Mouse (Mus musculus) bone marrow macrophage, adult 2 months (primary cell): ENCODE results near the gene As3mt. TPM values are rescaled to one million over a fixed set of nuclear protein-coding genes. Genes with fewer than 3 reads are reported as not detected.

Source experiments
- H3K27ac ChIP-seq: 2 replicates; pipeline ENCODE4 v1.5.1; 2012; ENCODE audit warnings: low read depth, low read length; ENCODE audit not compliant: insufficient read depth
- H3K4me1 ChIP-seq: 2 replicates; pipeline ENCODE4 v1.6.1; 2012; ENCODE audit warnings: low read length; ENCODE audit not compliant: control insufficient read depth, insufficient read depth
- H3K4me3 ChIP-seq: 2 replicates; pipeline ENCODE4 v1.5.1; 2012; ENCODE audit warnings: mild to moderate bottlenecking, low read length, moderate library complexity; ENCODE audit not compliant: insufficient read depth
- CTCF ChIP-seq: IDR thresholded peaks from 2 replicates; pipeline ENCODE4 v1.5.1; 2012; ENCODE audit warnings: low read depth, mild to moderate bottlenecking, low read length, moderate library complexity
- POLR2A ChIP-seq: IDR thresholded peaks from 2 replicates; pipeline ENCODE4 v1.6.1; 2012; ENCODE audit warnings: mild to moderate bottlenecking, low read depth, low read length, borderline replicate concordance
- polyA plus RNA-seq: library from polyadenylated mRNA; stranded (reverse); fragments of >200 nt; gene quantifications from 2 replicates; pipeline ENCODE4 v1.2.4, GENCODE M21; 2012; ENCODE audit not compliant: missing spikeins, insufficient read depth, insufficient read length

As3mt gene
- polyA plus RNA-seq, 1 experiment: 10.7 TPM

GRCm38 (mm10) chr19:46762291-46762991, 55.2 kb downstream of the As3mt start:
- no peak for TF ChIP-seq CTCF
- no peak for TF ChIP-seq POLR2A
- peaks cover 16% of the 10 kb centered on the region for H3K4me1 ChIP-seq
- no peak overlapping the region for H3K27ac ChIP-seq
- peak overlapping the region; percentile 84 for H3K4me3 ChIP-seq

DNA sequence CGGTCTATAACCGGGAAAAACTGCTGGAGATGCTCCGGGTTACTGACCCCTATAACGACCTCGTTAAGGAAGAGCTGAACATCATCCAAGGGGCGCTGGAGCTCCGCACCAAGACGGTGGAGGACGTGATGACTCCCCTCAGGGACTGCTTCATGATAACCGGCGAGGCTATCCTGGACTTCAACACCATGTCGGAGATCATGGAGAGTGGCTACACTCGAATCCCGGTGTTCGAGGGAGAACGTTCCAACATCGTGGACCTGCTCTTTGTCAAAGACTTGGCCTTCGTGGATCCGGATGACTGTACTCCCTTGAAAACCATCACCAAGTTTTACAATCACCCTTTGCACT, 55.7 kb downstream of the As3mt start:
- Histone ChIP-seq H3K4me3 (peak overlapping the region; percentile 84), H3K4me1 (peaks cover 15% of the 10 kb centered on the region), H3K27ac (no peak overlapping the region)
- no peak for TF ChIP-seq CTCF

GRCm38 (mm10) chr19:46763356-46763755, 56.1 kb downstream of the As3mt start:
- Histone ChIP-seq H3K4me3 (peak overlapping the region; percentile 84; the same call in 1 of the 2 replicates), H3K27ac (no peak overlapping the region), H3K4me1 (peaks cover 11% of the 10 kb centered on the region)
- TF ChIP-seq POLR2A (no peak), CTCF (no peak)

DNA sequence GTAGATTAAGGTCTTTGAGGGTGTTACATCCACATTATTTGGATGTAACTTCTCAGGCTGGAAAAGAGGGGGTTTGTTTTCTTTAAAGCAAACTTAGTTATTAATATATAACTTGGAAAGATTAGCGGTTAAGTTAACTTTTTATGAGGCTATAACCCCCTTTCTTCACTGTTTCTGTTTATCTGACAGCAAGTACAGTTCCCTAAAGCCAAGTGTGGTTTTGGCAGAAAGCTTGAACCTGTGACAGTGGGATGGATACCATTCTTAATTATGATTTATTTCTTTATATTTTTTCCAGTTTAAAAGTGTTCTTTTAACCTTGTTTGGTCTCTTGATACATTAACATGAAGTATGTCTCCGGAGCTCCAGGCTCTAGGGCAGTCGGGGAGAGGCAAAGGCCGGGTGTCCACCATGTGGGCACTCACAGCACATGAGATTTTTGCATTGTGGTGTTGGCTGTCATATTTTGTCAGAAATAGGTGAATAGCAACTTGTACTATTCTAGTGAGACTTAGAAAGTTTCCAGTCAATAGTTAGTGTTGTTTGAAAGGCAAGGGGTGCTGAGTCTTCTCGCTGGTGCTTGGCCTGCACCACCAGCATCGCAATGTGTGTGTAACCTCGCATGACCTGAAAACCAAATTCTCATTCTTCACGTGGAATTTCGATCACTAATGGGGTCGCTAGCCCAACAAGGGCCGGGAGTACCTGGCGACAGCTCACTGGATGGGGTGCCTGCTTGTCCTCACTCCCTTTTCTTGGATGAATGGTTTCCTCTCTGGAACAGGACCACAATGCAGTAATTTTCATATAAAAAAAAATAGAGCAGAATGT, 56.9 kb downstream of the As3mt start:
- no peak overlapping the region for H3K4me3 ChIP-seq
- H3K27ac ChIP-seq: no peak overlapping the region

DNA sequence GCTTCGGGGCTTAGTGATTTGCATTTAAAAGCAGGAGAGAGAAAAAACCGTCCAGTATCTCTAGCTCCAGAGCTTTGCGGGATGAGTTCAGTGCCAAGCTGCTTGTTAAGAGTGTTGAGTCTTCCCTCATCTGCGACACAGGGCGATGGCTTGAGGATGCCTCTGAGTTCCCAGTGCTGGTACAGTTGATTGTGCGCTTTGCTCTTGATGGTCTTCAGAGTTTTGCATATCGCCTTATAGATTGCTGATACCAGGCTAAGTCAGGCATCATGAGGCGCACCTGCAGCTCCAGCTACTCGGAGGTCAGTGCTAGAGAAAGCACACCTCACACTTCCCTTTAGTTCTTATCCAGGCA, 57.5 kb downstream of the As3mt start:
- H3K4me1 ChIP-seq: peaks cover 4% of the 10 kb centered on the region
- no peak for TF ChIP-seq POLR2A
- TF ChIP-seq CTCF: no peak
- no peak overlapping the region for H3K4me3 ChIP-seq
- H3K27ac ChIP-seq: no peak overlapping the region

More for the DNA sequence above, 56.9 kb downstream of the As3mt start:
- peaks cover 4% of the 10 kb centered on the region for H3K4me1 ChIP-seq
- TF ChIP-seq POLR2A (no peak), CTCF (no peak)

DNA sequence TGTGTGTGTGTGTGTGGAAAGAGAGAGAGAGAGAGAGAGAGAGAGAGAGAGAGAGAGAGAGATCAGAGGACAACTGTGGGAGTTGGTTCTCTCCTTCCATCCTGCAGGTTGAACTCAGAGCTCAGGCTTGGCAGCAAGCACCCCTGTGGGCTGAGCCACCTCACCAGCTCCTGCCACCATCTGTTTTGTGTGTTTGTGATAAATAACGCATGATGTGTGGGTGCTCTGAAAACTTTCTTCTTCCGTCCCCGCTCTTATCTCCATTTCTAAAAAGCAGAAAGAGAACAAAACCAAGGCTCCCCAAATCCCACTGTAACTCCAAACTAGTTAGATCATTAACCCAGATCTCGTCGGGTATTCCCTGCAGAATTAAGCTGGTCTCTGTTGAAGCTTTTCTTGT, 58.9 kb downstream of the As3mt start:
- TF ChIP-seq CTCF: no peak
- TF ChIP-seq POLR2A: no peak
- Histone ChIP-seq H3K4me1 (peaks cover 4% of the 10 kb centered on the region), H3K4me3 (no peak overlapping the region), H3K27ac (no peak overlapping the region)

DNA sequence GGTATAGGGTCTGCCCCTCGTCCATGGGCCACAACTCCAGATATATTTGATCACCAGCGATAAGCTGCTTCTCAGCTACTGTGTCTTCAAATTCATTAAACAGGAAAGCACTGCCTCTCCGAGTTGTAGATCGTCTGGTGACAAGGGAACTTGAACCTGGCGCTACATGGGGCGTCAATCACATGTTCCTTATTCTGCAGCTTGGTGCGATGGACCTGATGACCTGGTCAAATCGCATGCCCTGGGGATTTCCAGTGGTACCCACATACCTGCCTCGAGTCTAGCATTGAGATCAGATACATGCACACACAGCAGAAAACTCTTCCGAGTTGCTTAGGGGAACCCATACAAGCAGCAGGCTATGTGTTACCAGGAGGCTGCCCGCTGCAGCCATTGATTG, 62.5 kb downstream of the As3mt start:
- H3K4me1 ChIP-seq: peaks cover 1% of the 10 kb centered on the region; the same call in 1 of the 2 replicates
- no peak for TF ChIP-seq CTCF
- TF ChIP-seq POLR2A: no peak
- H3K4me3 ChIP-seq: no peak overlapping the region
- no peak overlapping the region for H3K27ac ChIP-seq

DNA sequence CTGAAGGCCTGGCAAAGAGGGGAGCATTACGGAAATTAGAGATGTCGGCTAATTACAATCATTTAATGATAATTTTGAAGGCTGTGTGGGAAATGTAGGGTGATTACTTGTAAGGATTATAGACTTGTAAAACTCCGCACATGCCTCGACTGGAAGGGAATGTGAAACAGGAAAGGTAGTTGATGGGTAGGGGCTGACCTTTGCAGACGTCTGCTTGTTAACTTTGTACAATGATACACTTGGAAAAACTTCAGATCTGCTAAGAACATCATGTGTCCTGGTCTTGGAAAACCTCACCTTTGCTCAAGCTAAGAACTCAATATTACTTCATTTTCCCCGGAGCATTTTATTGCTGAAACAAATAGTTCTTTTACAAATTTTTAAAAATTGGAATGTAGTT, 64.5 kb downstream of the As3mt start:
- Histone ChIP-seq H3K27ac (no peak overlapping the region), H3K4me1 (peaks cover 2% of the 10 kb centered on the region; the same call in 1 of the 2 replicates), H3K4me3 (no peak overlapping the region)
- no peak for TF ChIP-seq CTCF
- no peak for TF ChIP-seq POLR2A

DNA sequence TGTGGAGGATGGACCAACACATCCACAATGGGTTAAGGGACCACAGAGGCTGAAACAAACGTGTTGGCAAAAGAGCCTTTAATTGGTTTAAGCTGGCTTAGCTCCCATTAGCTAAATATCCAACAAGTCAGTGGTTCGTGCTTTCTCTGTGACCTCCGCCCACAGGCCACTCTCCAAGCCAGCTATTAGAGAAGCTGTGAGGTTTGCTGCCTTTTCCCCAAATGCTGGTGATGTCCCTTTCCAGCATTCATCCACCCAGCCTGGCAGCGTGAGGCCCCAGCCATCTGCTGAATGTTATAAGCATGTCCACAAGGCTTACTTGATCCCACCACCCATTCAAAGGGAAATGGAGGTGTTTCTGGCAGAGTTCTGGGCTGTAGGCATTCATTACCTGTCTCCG, 69.1 kb downstream of the As3mt start:
- Histone ChIP-seq H3K4me3 (no peak overlapping the region), H3K27ac (no peak overlapping the region), H3K4me1 (peaks cover 2% of the 10 kb centered on the region; the same call in 1 of the 2 replicates)
- no peak for TF ChIP-seq CTCF
- no peak for TF ChIP-seq POLR2A

- Histone ChIP-seq H3K27ac (no peak overlapping the region), H3K4me3 (no peak overlapping the region), H3K4me1 (peaks cover 2% of the 10 kb centered on the region; the same call in 1 of the 2 replicates)
- TF ChIP-seq CTCF: no peak
- TF ChIP-seq POLR2A: no peak
These were observed 69.6 kb downstream of the As3mt start for GRCm38 (mm10) chr19:46776850-46777249.
